Mouse (Mus musculus) testis, postnatal 10 days (tissue): ENCODE measurements around the gene Gm5800.
"Not testable (repeated sequence)": the region's sequence is repeated elsewhere in the genome, so short reads cannot be mapped to it uniquely, and the experiment has no call there.

Experiments
- DNase-seq: peaks from one replicate; pipeline ENCODE4 v3.0.0; 2021; ENCODE audit warnings: low spot score

The Gm5800 gene

GRCm38 (mm10) chr14:51717083-51717482 is at the start of gene Gm5800:
TSS of gene Gm5800 (minus strand) at chr14:51717183.
- no peak for DNase-seq

GRCm38 (mm10) chr14:51755944-51756343 is 39.0 kb upstream of the Gm5800 start:
- DNase-seq = no peak

GRCm38 (mm10) chr14:51740347-51741170 is 23.6 kb upstream of the Gm5800 start:
- peak; percentile 39 for DNase-seq

- no peak for DNase-seq
Observed at GRCm38 (mm10) chr14:51739150-51739993, 22.4 kb upstream of the Gm5800 start.

- DNase-seq = peak; percentile 37
Observed at GRCm38 (mm10) chr14:51738411-51739149, 21.6 kb upstream of the Gm5800 start.

GRCm38 (mm10) chr14:51737967-51738366 is 21.0 kb upstream of the Gm5800 start:
- no peak for DNase-seq

GRCm38 (mm10) chr14:51695368-51695767 is 21.6 kb downstream of the Gm5800 start, which contains the start of gene Gm17079:
TSS of gene Gm17079 (minus strand) at chr14:51695468.
- DNase-seq = not testable (repeated sequence)

GRCm38 (mm10) chr14:51677269-51677668 is 39.7 kb downstream of the Gm5800 start:
- DNase-seq = no peak
